Mouse (Mus musculus) cerebellum, adult 8-10 months (tissue): ENCODE measurements at regions not wholly inside any gene's neighbourhood (a gene's known extent, or its start where the extent isn't known, plus 50 kb on each side); places are given as distances from the start of the nearest gene placed in this dataset.

Source experiments
- DNase-seq: peaks from one replicate; pipeline ENCODE4 v3.0.0; 2022

GRCm38 (mm10) chr6:35605100-35605499 lies 65.4 kb upstream of the Mtpn start:
- no peak for DNase-seq

GRCm38 (mm10) chr6:35601373-35601772 lies 61.7 kb upstream of the Mtpn start:
- DNase-seq = no peak

DNA sequence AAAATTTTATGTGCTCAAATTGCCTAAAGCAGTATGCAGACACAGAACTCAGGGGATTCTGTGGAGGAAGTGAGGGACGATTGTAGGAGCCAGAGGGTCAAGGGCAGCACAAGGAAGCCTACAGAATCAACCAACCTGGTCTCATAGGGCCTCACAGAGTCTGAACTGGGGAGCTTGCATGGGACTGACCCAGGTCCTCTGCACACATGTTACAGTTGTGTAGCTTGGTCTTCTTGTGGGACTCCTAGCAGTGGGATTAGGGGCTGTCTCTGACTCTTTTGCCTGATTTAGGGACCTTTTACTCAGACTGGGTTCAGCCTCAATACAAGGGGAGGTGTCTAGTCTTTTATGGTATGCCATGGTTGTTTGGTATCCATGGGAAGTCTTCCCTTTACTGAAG lies 60.2 kb upstream of the Mtpn start:
- DNase-seq = no peak

DNA sequence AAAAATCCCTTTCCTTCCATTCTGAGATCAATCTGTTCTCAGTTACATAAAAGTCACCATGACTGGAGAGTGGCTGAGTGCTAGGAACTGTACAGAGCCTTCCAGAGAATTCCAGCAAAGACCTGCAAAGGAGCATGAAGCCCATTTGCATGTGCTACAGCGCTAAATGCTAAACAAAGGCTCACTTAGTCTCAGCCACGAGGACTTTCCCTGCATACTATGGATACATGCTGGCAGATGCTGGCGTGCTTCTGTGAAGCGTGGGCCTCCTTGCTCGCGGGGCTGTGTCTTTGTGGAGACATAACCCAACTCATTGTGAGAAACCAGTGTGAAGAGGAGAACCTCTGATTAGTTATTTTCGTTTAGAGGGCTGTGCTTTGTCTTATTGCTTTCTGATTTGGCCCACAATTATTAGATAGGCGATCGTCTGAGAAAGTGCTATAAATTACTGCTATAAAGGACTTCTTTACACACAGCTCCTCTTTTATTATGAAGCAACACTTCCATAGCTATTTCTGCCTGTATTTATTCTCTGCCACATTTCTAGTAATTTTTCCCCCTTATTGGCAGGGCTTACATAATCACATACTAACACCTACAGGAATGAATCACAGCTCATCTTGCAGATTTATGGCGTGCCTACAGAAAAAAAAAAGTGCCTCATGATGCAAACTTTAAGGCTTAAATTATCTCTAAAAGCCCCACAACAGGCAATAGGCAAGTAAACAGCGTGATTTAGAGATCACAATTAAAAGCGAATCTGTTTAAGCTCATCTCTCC lies 58.9 kb upstream of the Mtpn start:
- no peak for DNase-seq

- DNase-seq = no peak
Measured at GRCm38 (mm10) chr6:35595012-35595411, 55.3 kb upstream of the Mtpn start.

DNA sequence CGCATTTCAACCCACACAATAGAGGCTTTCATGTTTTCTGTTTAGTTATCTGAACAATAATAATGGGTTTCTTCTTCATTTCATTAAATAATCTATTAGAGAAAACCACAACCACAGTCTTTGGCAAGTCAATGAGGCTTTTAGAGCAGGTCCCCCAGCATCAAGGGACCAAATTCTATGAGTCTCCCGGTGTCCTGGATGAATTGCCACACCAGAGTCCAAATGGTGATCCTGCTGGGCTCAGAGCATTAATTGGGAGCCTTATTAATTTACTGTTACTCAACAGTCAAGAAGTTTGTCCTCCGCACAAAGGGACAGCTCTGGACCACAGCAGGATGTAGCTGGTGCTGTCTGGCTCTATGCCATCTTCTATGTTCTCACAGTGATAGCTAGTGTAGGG lies 52.5 kb upstream of the Mtpn start:
- DNase-seq = no peak
